Mouse (Mus musculus): ENCODE data around the gene Pmfbp1.
"Not testable (repeated sequence)": the region's sequence is repeated elsewhere in the genome, so short reads cannot be mapped to it uniquely, and the experiment has no call there.

Pmfbp1 gene

DNA sequence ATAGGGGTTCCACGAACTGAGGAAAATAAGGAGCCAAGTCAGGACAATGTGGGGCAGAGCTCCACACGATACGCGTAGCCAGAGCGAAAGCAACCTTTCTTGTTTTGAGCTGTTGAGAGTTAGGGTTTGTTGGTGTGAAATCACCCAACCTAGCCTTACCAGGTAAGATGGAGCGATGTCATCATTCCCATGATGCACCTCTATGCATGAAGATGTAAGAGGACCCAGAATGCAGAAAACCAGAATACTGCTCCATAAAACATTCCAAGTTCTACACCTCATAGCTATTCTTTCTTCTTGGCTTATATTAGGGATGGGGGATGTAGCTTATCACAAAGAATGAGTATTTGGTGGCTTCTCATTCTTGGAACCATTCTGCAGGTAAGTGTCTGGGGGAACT is at the start of gene Pmfbp1:
Gene Pmfbp1 (plus strand): TSS at position 301 of the 400 bp plus-strand sequence.
- no peak for DNase-seq (ENCODE audit: low spot score in 2 of 2)

DNA sequence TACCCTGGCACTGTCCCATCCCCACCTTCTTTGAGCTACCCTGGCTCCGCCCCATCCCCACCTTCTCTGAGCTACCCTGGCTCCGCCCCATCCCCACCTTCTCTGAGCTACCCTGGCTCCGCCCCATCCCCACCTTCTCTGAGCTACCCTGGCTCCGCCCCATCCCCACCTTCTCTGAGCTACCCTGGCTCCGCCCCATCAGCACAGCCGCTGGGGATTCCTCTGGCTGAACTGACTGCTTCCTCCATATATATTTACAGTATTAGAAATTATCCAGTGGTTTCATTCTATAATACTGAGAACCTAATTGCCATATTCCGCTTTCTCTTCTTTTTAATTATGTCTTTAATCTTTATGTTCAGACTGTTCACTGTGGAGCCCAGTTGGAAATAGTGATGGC is 46.9 kb upstream of the Pmfbp1 start:
- not testable (repeated sequence) for DNase-seq (ENCODE audit: low spot score in 2 of 2)

DNA sequence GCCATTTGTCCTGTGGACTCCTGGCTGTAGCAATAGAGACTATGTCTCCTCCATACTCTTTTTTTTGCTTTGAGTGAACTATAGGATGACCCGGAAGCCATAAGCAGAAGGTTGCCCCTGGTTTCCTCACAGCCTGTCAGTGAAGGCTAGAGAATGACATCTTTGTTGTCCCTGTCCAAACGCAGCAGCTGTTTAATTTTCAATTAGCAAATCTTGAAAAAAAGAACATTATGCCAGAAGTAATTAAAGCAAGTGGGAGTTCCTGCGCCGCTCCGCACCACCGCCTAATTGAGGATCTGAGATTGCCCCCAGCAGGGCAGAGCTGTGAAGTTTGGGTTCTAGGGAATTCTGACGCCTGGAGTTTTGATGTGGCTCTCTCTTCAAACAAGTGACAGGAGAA is 42.8 kb upstream of the Pmfbp1 start:
- DNase-seq (ENCODE audit: low spot score in 2 of 2), result no peak

DNA sequence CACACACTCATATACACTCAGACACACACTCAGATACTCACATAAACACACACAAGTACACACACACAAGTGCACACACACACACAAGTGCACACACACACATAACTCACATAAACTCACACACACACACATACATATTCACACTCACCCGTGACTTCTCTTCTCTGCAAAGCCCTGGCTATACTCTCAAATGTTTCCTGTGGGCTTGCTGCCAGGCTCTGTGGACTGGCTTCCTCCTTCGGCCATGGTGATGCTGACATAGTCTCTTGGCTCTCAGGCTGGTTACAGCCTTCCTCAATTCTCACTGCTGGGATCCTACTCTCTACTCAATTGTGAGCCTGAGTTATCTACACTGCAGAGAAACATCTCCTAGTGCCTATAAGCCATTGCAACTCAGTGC is 38.7 kb upstream of the Pmfbp1 start:
- peak in 1 of 2 experiments; percentile 39 for DNase-seq (ENCODE audit: low spot score in 2 of 2)

DNA sequence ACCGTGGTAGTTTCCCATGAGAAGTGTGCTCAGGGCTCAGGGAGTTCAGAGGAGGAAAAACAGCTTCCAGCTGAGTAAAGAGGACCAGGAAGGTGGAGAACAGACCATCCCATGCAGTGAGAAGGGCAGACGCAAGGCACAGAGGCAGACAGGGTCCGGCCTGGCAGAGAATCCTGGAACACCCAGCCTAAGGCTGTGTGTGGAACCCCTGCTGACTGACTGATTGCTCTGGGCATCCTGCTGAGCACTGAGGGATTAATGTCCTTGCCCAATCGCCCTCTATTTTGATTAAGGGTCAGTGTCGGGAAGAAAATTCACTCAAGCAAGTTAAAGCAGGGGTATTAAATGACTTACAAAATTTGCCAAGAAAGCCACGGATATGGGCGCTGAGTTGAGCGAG is 36.4 kb upstream of the Pmfbp1 start:
- no peak for DNase-seq (ENCODE audit: low spot score in 2 of 2)

DNA sequence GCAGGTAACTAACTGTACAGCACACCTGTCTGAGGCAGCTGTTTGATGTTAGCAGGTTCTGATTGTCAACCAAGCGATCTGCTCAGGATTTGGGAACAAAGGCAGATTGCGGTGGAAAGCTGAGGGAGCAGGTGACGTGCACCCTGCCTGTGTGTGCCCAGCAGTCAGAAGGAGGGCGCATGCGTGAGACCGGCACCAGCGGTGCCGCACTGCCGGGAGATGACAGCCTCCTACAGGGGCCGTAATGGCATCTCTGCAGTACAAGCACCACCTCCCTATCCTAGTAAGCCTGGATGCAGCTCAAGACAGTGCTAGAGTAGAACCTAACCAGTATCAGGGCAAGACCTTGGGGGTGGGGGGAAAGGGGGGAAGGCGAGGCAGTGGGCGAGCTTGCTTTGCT is 35.2 kb upstream of the Pmfbp1 start:
- peak in 1 of 2 experiments; percentile 33 for DNase-seq (ENCODE audit: low spot score in 2 of 2)

DNA sequence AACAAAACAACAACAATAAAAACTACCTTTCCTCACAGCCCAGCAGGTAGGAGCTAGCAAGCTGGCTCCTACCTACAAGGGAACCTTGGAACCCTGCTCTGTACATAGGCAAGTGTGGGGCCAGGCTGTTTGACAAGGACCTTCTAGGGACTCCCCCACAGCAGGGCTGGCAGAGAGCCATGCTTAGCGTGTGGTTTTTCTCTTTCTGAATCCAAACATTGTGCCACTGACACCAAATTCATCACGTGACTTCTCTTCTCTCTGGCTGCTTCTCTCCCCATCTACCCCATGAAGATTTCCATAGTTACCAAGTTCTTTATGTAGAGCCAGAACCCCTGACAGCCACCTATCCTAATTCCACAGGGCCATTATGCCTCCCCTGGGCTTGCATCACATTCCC is 30.8 kb upstream of the Pmfbp1 start:
- peak in 1 of 2 experiments; percentile 39 for DNase-seq (ENCODE audit: low spot score in 2 of 2)

DNA sequence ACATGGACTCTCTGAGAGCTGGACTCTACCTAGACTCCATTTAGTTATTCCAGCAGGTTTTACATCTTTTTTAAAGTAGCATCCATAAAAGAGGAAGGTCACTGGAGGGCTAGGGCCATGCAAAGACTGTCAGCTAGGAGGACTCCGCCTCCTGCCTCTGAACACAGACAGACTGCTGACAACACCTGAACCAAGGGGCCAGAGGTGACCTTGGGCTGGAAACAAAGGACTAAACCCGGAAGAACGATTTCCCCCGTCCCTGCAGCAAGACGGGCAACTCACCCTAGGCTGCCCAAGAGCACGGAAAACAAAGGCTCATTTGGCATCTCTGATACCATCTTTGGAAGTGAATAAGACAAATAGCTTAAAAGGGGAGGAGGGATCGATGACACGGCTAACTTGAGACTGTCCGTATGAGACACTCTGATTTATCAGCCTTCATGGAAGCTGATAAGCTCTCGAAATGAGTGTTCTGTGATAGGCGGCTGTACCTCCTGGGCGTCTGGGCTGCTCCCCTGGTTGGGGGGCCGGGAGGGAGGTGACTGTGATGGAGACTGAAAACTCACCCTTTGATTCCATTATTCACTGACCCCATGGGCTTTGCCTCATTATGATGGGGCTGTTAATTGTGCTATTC is 30.0 kb upstream of the Pmfbp1 start:
- DNase-seq (ENCODE audit: low spot score in 2 of 2), result no peak

DNA sequence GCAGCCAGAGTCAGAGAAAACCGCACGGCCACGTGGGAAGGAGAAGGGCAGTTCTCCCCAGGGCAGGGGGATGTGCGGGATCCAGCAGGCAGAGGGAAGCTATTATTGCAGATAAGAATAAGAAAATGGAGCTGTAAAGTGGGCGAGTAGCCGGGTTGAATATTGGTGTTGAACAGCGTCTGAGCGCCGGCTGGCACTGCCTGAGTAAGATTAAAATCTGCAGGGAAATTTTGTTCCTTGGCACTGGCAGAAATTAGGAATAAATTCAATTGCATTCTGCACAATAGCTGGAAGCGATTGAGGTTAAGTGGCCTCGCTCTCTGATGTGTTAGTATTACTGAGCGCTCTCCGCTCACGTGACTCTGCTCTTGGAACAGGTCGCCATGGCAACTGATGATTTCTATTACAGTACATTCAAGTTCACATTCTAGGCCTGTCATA is 29.4 kb upstream of the Pmfbp1 start:
- no peak for DNase-seq (ENCODE audit: low spot score in 2 of 2)

DNA sequence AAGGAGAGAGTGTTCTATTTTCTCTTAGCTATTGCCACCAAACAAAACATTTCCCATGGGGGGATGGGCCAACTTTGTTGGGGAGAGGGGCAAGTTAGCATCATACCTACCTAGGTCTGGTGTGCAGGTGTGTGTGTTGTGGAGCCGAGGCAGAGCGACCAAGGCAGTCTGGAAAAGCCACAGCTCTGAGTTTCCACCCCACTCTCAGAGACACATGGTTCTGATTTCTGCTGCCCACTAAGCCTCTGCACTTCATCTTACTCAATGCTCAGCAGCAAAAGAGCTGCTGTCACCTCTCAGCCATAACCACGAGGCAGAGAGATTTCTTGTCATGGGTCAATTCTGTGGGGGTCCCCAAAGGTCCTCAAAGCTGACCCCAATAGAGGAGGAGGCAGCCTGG is 28.8 kb upstream of the Pmfbp1 start:
- DNase-seq (ENCODE audit: low spot score in 2 of 2), result no peak

DNA sequence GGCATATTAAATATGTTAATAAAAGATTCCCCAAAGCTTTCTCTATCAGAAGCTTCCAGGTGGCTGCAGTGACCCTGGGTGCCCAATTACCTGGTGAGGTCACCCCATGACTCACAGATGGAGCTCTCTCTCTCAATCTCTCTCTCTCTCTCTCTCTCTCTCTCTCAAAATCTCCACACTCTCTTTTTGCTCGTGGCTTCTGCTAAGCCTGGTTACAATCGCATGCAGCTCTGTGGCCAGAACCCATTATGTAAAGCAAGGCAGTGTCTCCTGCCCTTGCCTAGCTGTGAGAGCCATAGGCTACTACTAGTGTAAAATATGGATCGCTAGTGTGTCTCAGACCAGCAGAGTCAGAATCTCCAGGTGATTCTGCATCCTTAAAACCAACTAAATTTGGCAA is 28.1 kb upstream of the Pmfbp1 start:
- no peak for DNase-seq (ENCODE audit: low spot score in 2 of 2)

DNA sequence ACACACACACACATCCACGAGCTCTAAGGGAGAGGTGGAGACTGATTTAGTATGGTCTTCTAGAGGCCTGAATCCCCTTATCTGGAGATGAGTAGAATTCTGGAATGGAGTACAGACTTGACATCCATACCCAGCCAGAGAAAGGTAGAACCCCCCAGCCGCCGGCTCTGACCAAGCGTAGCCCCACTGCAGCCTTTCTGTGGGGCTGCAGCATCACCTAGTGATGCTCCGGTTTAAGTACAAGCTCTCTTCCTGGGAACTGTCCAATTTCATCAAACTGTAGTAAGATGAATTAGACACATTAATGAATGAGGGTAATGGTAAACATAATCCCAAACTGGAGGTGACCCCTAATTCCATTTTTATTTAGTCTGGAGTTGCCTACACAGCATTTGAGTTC is 26.3 kb upstream of the Pmfbp1 start:
- DNase-seq (ENCODE audit: low spot score in 2 of 2), result no peak

DNA sequence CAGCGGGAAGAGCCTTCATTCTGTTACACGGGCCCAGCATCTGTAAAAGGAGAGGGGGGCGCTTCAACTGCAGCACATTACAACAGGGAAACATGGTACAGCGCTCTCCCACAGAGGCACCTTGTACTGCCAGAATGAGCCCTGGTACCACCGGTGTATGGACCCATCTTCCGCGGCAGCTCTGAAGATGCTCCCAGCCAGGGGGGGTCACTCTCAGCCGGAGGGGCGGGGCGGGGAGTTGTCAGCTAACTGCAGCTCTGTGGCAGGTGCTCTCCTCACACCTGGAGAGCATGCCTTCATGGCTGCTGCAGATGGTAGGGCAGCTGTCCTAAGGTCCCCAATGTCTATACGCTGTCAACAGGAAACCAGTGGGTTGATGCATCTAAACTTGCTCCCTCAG is 25.7 kb upstream of the Pmfbp1 start:
- peak in 1 of 2 experiments; percentile 33 for DNase-seq (ENCODE audit: low spot score in 2 of 2)

DNA sequence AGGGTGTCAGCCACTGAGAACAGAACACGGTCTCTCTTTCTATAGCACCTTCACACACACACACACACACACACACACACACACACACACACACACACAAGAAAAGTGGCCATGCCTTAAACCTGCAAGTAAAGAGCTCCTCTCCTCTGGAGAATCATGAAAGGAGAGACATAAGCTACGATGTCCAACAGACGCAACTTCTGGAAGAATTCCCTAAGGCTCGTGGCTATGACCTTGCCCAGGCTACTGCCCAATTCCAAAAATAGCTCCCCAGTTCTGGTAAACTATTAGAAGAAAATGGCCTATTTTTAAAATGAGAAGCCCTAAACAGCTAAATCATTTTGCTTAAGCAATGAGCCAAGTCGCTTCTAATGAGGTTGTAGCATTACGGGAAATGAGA is 22.0 kb upstream of the Pmfbp1 start:
- no peak for DNase-seq (ENCODE audit: low spot score in 2 of 2)

DNA sequence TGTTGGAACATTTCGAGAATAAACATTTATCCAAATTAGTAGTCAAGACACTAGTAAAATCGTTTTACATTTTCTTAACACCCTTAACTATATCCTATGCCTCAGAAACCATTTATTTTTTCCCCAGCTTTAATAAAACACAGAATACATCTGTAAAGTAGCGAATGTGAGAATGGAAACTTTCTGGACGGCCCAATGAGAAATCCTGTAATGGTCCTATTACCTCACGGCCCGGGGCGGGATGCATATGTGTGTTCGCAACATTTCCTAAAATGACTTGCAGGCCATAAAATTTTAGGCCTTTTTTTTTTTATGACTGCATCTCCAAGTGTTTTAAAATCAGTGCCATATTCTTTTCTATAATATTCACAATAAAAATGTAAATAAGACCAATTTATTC is 21.4 kb upstream of the Pmfbp1 start:
- no peak for DNase-seq (ENCODE audit: low spot score in 2 of 2)

DNA sequence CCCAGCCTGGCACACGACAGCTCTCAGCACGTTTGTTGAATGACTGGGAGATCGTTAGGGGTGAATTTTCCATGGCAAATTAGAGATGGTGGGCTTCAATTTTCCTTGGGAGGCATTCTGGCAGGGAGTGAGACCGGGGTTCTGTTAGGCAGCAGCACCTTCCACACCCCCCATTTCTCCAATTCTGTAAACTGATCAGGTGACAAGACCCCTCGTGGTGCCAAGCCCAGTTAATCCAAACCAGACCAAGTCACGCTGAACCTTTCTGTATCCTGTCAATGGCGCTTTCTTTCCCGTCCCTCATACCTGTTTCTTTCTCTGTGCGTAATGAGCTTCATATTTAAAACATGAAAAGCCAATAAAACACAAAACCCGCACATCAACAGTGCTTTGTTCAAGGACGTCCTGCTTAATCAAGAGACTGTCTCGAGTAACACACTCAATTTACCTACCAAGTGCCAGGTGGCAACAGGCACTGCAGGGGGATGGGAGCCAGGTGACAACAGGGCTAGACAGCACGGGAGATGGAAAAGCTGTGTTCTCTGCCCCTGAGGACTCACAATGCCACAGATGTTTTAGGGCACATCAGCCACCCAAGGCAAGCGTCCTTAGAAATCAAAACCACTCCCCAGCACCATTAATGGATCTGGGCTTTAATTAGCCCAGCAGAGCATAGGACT is 19.2 kb upstream of the Pmfbp1 start:
- no peak for DNase-seq (ENCODE audit: low spot score in 2 of 2)

DNA sequence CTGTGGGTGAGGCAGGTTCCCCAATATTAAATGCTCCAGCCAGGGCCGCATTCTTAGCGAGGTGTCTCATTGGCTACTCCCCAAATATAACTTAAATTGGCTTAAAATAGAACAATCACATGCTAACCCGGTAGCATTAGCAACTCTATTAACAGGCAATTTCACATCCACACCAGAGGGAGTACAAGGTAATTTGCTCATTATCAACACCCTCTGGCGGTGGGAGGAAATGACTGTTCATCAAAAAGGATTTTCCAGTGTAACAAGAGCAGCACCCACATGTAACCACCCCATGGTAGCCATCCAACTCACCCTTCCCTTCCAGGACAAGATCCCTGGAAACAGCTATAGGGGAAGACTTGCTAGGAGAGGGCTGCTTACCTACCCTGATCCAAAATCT is 18.4 kb upstream of the Pmfbp1 start:
- DNase-seq (ENCODE audit: low spot score in 2 of 2), result no peak

DNA sequence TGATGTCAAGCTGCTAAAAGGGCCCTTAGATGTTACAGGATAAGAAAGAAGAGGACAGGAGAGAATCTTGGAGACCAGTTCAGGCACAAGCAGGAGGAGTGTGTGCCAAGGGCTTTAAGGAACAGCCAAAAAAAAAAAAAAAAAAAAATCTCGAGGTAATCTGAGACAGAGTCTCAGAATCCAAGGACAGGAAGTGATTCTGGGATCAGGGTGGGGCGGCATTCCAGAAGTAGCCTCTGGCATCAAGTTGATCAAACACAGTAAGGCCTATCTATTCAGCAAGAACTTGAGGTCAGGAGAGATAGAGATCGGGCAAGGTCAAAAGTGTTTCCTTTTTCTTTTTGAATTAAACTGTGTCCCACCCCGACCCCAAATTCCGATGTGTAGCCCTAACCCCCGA is 15.2 kb upstream of the Pmfbp1 start:
- DNase-seq (ENCODE audit: low spot score in 2 of 2), result no peak

DNA sequence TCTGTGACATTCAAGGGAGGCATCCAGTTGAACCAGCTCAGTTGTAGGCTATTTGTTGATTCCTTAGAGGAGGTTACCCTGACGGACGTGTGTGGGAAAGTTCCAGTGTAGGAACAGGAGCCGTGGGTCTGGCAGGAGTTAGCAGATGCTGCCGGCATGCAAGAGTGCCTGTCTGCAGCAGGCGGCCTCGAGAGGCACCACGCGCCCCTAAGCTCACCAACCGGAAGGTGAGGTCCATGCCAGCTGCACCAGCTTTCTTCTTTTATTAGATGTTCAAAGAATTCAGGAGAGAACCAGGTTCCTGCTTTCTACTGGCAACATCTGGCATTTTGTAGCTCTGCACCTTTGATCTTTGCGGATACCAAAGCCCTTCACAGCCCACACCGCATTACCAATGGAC is 9.1 kb upstream of the Pmfbp1 start:
- peak in 1 of 2 experiments; percentile 25 for DNase-seq (ENCODE audit: low spot score in 2 of 2)

DNA sequence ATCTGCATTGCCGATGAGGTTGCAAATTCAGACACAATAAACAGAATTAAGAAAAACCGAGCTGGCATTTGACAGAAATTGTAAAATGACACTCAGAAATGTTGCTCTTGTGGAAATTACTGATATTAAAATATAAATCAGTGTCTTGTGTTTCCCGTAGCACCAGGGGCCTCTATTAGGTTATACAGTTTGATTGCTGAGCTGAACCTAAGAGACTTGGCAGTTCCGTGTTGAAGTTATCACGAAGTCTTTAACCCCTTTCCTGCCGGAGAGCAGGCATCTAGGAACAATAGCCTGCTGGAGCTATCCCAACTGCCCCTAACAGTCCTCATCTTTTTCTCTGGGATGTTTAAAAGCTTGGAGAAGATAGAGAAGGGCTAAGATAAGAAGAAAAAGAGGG is 8.3 kb upstream of the Pmfbp1 start:
- no peak for DNase-seq (ENCODE audit: low spot score in 2 of 2)

DNA sequence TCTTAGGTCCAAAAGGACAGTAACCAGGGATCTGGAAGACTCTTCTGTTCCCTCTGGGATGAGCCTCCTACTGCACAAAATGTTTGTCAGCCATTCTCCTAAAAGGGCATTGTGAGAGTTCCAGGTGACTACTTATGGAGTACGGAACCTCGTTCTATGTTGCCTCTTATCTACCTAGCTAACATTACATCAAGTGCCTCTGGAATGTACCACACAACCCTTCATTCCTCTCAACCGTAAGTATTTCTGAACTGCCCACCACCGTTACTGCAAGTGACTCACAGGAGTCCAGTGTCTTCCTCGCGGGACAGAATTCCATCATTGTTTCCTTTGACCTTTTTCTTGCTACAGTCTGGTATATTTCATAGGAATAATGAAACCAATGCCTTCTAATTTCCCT is 1.0 kb upstream of the Pmfbp1 start:
- DNase-seq (ENCODE audit: low spot score in 2 of 2), result no peak

DNA sequence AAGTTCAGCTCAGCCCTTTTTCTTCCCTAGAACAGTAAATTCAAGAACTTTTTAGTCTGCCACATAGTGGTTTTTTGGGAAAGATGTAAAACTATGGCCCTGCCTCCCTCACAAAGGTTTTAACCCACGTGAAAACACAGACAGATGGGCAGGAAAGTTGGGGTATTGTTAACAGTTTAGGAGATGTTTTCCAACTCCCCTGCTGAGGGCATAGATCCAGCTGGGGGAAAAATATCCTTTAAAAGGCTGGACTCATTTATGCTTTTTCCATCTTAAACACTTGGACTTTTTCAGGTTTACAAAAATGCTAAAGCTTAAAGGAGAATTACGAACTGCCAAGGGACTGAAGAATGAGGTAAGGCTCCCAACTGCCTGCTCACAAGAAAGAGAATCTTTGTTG is 774 bp downstream of the Pmfbp1 start:
- no peak for DNase-seq (ENCODE audit: low spot score in 2 of 2)

DNA sequence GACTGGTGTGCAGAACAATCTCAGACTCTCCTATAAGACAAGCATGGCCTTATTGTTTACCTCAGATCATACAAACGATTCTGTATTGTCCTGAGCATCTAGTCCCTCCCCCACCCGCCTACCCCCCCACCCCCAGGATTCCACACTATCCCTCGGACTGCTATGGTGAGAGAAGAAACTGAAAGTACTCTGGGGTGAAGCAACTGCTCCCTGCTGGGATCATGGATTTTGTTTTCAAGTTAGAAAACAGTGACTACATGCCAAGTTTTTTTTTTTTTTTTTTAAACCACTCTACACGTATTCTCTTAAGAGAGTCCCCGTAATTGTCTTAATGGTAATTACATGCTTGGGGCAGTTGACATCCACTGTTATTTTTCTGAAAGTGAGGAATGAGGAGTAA is 3.6 kb downstream of the Pmfbp1 start:
- no peak for DNase-seq (ENCODE audit: low spot score in 2 of 2)

Data from spleen, postnatal 10 days (tissue).